Mouse (Mus musculus): ENCODE measurements around the gene Adh7.

The Adh7 gene

GRCm38 (mm10) chr3:138254205-138254604 is 36.6 kb downstream of the Adh7 start:
- no peak for DNase-seq (ENCODE audit: extremely low spot score)

- no peak for DNase-seq (ENCODE audit: extremely low spot score)
Measured at GRCm38 (mm10) chr3:138255366-138255765, 37.8 kb downstream of the Adh7 start.

DNA sequence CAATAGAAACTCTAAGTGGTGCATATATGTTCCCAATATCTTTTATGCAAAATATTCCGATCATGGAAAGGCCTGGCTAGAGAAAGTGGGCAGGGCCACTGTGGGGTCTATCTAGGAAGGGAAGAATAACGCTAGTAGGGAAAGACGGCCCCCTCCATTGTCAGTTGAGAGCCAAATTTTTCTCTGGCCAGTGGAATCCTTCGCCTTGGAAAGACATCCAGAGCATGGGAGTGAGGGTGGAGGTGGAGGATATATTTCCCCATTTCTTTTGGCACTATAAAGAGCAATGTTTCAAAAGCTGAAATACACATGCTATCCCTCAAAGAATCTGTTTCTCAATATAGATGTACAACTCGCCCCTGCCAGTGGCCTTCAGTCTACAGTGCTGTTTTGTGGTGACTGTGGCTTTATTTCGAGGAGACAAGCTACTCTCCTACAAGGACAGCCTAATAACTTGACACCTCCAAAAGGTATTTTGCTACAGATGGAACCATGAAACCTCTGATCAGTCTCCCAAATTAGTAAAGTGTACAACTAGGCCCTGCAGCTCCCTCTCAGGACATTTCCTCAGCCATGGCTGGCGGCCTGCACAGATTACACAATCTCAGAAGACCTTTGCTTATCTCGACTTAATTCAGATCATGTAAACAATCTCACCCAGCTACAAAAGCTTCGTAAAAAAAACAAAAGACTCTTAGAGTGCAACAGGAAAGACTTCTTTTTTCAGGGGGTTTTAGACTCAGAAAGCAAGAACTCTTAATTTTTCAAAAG is 38.4 kb downstream of the Adh7 start:
- no peak for DNase-seq (ENCODE audit: extremely low spot score)

- DNase-seq (ENCODE audit: extremely low spot score): no peak
Measured at GRCm38 (mm10) chr3:138260721-138261669, 43.4 kb downstream of the Adh7 start, which contains the start of gene Adh1. TSS of gene Adh1 (plus strand) at chr3:138260991.

- no peak for DNase-seq (ENCODE audit: extremely low spot score)
Measured at GRCm38 (mm10) chr3:138262568-138262967, 45.0 kb downstream of the Adh7 start.

- DNase-seq (ENCODE audit: extremely low spot score): no peak
Measured at GRCm38 (mm10) chr3:138263154-138263930, 45.8 kb downstream of the Adh7 start.

GRCm38 (mm10) chr3:138264648-138265047 is 47.1 kb downstream of the Adh7 start:
- DNase-seq (ENCODE audit: extremely low spot score): no peak

DNA sequence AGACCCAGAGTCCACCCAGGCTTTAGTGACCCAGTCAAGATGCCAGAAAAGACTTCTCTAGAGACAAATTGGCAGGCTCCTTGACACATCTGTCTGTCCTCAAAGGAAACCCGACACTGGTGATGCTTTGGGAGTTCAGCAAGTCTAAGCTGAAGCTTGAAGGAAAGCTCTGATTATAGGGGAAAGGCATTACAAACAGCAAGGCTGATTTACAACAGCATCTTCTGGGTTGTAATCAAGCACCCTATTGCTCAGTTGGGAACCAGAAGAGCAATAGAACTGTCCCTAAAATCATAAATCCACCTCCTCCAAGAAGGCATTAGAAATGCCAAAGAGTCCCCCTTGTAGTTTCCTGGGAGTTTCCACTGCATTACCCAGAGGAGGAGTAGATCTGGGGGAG is 52.9 kb downstream of the Adh7 start:
- no peak for DNase-seq (ENCODE audit: extremely low spot score)

- DNase-seq (ENCODE audit: extremely low spot score): no peak
Measured at GRCm38 (mm10) chr3:138271297-138271696, 53.7 kb downstream of the Adh7 start.

DNA sequence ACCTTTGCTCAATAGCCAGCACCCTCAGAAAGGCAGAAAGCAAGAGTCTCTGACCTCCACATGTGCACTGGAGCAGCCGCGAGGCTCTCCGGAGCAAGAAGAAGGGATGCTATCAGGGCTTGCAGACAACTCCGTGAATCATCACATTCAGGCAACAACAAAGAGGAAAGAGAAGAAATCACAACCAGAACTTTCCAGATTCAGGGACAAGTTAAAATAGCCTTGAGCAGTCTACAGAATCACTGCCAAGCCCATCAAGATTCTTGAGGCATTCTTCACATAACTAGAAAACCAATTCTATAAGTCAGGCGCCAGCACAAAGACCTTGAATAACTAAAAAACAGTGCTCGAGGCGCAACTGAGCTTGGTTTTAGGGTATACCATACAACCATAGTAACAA is 55.5 kb downstream of the Adh7 start:
- DNase-seq (ENCODE audit: extremely low spot score): no peak

DNA sequence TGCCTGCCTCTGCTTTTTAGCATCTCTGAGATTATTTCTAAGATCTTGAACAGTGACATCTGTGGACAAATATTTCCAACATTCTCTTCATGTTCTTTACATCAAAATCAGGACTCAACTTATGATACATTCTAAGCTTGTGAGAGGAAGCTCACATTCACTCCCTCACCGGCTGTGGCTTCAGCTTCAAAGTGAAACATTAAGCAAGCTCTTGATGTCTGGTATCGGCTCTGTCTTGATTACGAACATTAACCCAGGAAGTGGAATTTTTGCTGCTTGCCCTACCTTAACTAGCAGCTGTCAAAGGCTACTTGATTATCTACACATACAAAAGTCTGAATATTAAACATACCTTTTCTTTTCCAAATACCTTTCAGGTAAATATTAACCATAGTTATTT is 57.5 kb downstream of the Adh7 start:
- DNase-seq (ENCODE audit: extremely low spot score): no peak

DNA sequence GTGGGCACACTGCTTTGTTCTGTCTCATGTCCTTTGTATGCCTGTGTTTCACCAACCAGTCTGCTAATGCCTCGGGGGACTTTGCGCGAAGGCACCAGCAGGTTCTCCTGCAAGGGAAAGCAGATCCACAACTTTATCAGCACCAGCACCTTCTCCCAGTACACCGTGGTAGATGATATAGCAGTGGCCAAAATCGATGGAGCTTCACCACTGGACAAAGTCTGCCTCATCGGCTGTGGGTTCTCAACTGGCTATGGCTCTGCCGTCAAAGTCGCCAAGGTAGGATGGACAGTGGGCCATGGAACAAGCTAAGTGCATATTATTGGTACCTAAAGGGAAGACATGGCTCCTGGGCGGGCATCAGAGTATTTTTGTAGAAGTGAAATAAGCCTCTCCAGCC is 65.0 kb downstream of the Adh7 start:
- DNase-seq (ENCODE audit: extremely low spot score): no peak
